Mouse (Mus musculus): ENCODE measurements at regions not wholly inside any gene's neighbourhood (a gene's known extent, or its start where the extent isn't known, plus 50 kb on each side); places are given as distances from the start of the nearest gene placed in this dataset.

DNA sequence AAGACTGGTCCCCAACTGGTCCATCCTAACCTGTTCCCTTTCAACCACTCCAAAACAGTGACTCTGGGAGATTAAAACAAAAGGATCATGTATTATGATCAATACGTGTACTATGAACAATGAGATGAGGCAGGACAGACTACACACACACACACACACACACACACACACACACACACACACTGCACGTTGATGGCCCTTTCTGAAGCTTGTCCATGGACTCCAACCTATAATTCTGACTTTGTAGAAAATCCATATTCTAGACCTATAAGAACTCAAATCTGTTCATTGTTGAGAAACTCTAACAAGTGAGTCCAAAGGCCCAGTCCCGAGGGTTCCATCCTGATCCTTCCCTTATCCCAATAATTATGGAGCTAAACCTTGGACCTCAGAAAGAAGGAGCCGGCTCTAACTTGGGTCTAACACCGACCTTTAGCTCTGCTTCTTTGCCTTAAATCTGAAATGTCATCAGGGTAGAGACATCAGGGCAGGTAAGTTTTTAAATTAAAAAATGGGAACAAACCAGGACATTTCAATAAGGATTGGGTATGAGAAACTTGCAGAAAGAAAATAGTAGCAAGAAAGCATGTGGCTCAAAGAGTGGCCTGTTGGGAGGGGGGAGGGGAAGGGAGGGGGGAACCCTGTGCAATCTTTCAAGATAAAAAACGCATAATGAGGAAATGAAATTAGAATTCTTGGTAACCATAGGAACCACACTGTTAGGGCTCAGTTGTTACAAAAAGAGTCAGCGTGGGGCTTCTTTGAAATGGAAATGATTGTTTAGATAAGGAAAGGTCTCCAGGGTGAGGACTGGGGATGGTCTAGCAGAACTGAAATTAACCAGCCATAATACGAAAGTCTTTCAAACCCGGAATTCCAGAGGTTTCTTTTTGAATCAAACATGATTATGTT lies 187.9 kb downstream of the Dusp6 start:
- no peak overlapping the region for H3K27ac ChIP-seq (ENCODE audit: control insufficient read depth, low read depth, low read length)
- no peaks in the 10 kb centered on the region for H3K79me2 ChIP-seq (ENCODE audit: control insufficient read depth, insufficient read depth, low read length, poor library complexity)
- TF ChIP-seq HCFC1 (IDR thresholded peaks at IDR 0.05; ENCODE audit: low read depth, low read length) (no peak), BHLHE40 (IDR thresholded peaks at IDR 0.05; ENCODE audit: borderline replicate concordance, low read depth, low read length) (no peak), UBTF (IDR thresholded peaks at IDR 0.05; ENCODE audit: borderline replicate concordance, insufficient read depth, low read depth, low read length) (no peak), ZNF384 (IDR thresholded peaks at IDR 0.05; ENCODE audit: low read depth, low read length) (no peak), MEF2A (IDR thresholded peaks at IDR 0.05; ENCODE audit: extremely low read depth, insufficient replicate concordance, low read depth, low read length, poor library complexity, severe bottlenecking) (no peak), USF1 (IDR thresholded peaks at IDR 0.05; ENCODE audit: low read depth, low read length) (no peak), POLR2AphosphoS5 (IDR thresholded peaks at IDR 0.05; ENCODE audit: borderline replicate concordance, low read depth, low read length) (no peak), E2F4 (IDR thresholded peaks at IDR 0.05; ENCODE audit: borderline replicate concordance, low read depth, low read length) (no peak), TAL1 (IDR thresholded peaks at IDR 0.05; ENCODE audit: low read length) (no peak), ZMIZ1 (IDR thresholded peaks at IDR 0.05; ENCODE audit: low read depth, low read length) (no peak), GATA1 (IDR thresholded peaks at IDR 0.05; ENCODE audit: low read depth, low read length) (no peak), ETS1 (IDR thresholded peaks at IDR 0.05; ENCODE audit: low read depth, low read length) (no peak), CTCF (IDR thresholded peaks at IDR 0.05 in 2 of 3, conservative IDR thresholded peaks at IDR 0.05 in 1 of 3; ENCODE audit: control insufficient read depth in 1 of 3, insufficient read depth in 1 of 3, low read depth in 2 of 3, low read length in 3 of 3, poor library complexity in 1 of 3, severe bottlenecking in 1 of 3) (no peak), TBP (IDR thresholded peaks at IDR 0.05; ENCODE audit: low read depth, low read length) (no peak), CHD1 (IDR thresholded peaks at IDR 0.05; ENCODE audit: low read depth, low read length) (no peak), RAD21 (IDR thresholded peaks at IDR 0.05; ENCODE audit: low read depth, low read length) (no peak), POLR2AphosphoS2 (IDR thresholded peaks at IDR 0.05; ENCODE audit: low read length) (no peak), USF2 (IDR thresholded peaks at IDR 0.05; ENCODE audit: borderline replicate concordance in 1 of 2, insufficient read depth in 1 of 2, low read depth in 1 of 2, low read length in 2 of 2) (no peak), RCOR1 (IDR thresholded peaks at IDR 0.05; ENCODE audit: low read depth, low read length) (no peak)
- H3K9ac ChIP-seq (ENCODE audit: control insufficient read depth, low read depth, low read length, poor library complexity, severe bottlenecking) = no peak overlapping the region
- H3K36me3 ChIP-seq (ENCODE audit: control insufficient read depth in 1 of 2, insufficient read depth in 2 of 2, low read length in 2 of 2) = peaks cover 0 to 3% of the 10 kb centered on the region in 2 experiments; a peak in 2 of 4 replicates
- H3K4me3 ChIP-seq (ENCODE audit: control insufficient read depth in 1 of 2, insufficient read depth in 1 of 2, low read depth in 2 of 2, low read length in 2 of 2) = no peak overlapping the region
- DNase-seq (ENCODE audit: low read depth, low spot score) = peak; percentile 18
- no peaks in the 10 kb centered on the region for H3K9me3 ChIP-seq (replicated peaks; ENCODE audit: insufficient read depth, low read length)
- peaks cover 0 to 3% of the 10 kb centered on the region in 2 experiments; a peak in 1 of 4 replicates for H3K4me1 ChIP-seq (ENCODE audit: control insufficient read depth in 1 of 2, insufficient read depth in 2 of 2, low read length in 2 of 2)
- H3K27me3 ChIP-seq (ENCODE audit: control insufficient read depth in 1 of 2, insufficient read depth in 2 of 2, low read length in 2 of 2) = no peaks in the 10 kb centered on the region

All from MEL (cell line).